Mouse (Mus musculus) olfactory bulb, adult 2 months (tissue): ENCODE data around the gene Dctpp1. TPM values are rescaled to one million over a fixed set of nuclear protein-coding genes. Genes with fewer than 3 reads are reported as not detected.
A peak's percentile ranks its signal among the peaks of the same experiment; 100 is the strongest.

ENCODE experiments used
- H3K27ac ChIP-seq: fragments of 200-500 bp; 2 replicates; pipeline ENCODE4 v1.5.1; 2012; ENCODE audit warnings: low read depth, low read length; ENCODE audit not compliant: insufficient read depth
- H3K4me1 ChIP-seq: fragments of 200-500 bp; 2 replicates; pipeline ENCODE4 v1.6.1; 2012; ENCODE audit warnings: low read length; ENCODE audit not compliant: control insufficient read depth, insufficient read depth
- H3K4me3 ChIP-seq: fragments of 200-500 bp; 2 replicates; pipeline ENCODE4 v1.5.1; 2012; ENCODE audit warnings: mild to moderate bottlenecking, low read depth, low read length, moderate library complexity; ENCODE audit not compliant: insufficient read depth
- CTCF ChIP-seq: fragments of 200-500 bp; IDR thresholded peaks from 2 replicates; pipeline ENCODE4 v1.5.1; 2012; ENCODE audit warnings: low read depth, mild to moderate bottlenecking, low read length, moderate library complexity; ENCODE audit not compliant: insufficient read depth
- POLR2A ChIP-seq: fragments of 200-500 bp; IDR thresholded peaks from 2 replicates; pipeline ENCODE4 v1.6.1; 2012; ENCODE audit warnings: mild to moderate bottlenecking, low read depth, low read length, moderate library complexity; ENCODE audit not compliant: insufficient read depth
- WGBS: fragments of 180-500 bp; shearing (Covaris S2); methylation state at CpG from one replicate; pipeline ENCODE4 v1.1.7; 2018; 5-methylcytosine and 5-hydroxymethylcytosine counted together
- polyA plus RNA-seq: library from polyadenylated mRNA; stranded (reverse); fragments of >200 nt; gene quantifications from 2 replicates; pipeline ENCODE4 v1.2.4, GENCODE M21; 2012; ENCODE audit warnings: low replicate concordance; ENCODE audit not compliant: missing spikeins, insufficient read depth, insufficient read length

Gene Dctpp1
- polyA plus RNA-seq, 1 experiment, result not detected

GRCm38 (mm10) chr7:127225147-127225995, 35.1 kb downstream of the Dctpp1 start:
- WGBS, result 80% methylated on average over 11 of the region's 11 CpGs
- Histone ChIP-seq H3K4me1 (no peaks in the 10 kb centered on the region), H3K27ac (no peak overlapping the region), H3K4me3 (no peak overlapping the region)
- TF ChIP-seq CTCF, result no peak
- no peak for TF ChIP-seq POLR2A

GRCm38 (mm10) chr7:127224616-127225015, 35.9 kb downstream of the Dctpp1 start:
- WGBS, result 94% methylated on average over 6 of the region's 6 CpGs
- no peak overlapping the region for H3K27ac ChIP-seq
- H3K4me1 ChIP-seq, result no peaks in the 10 kb centered on the region
- TF ChIP-seq CTCF (no peak), POLR2A (no peak)
- H3K4me3 ChIP-seq, result no peak overlapping the region

GRCm38 (mm10) chr7:127223515-127224478, 36.7 kb downstream of the Dctpp1 start:
- 88% methylated on average over 6 of the region's 6 CpGs for WGBS
- TF ChIP-seq CTCF, result no peak
- TF ChIP-seq POLR2A, result no peak
- H3K4me3 ChIP-seq, result no peak overlapping the region
- no peaks in the 10 kb centered on the region for H3K4me1 ChIP-seq
- no peak overlapping the region for H3K27ac ChIP-seq

GRCm38 (mm10) chr7:127223106-127223505, 37.4 kb downstream of the Dctpp1 start:
- Histone ChIP-seq H3K4me3 (no peak overlapping the region), H3K4me1 (no peaks in the 10 kb centered on the region), H3K27ac (no peak overlapping the region)
- WGBS, result over 99% methylated on average over 3 of the region's 3 CpGs
- no peak for TF ChIP-seq CTCF
- no peak for TF ChIP-seq POLR2A

- Histone ChIP-seq H3K4me3 (no peak overlapping the region), H3K4me1 (no peaks in the 10 kb centered on the region), H3K27ac (no peak overlapping the region)
- WGBS, result 84% methylated on average over 6 of the region's 6 CpGs
- no peak for TF ChIP-seq CTCF
- no peak for TF ChIP-seq POLR2A
Measured at GRCm38 (mm10) chr7:127220440-127220839, 40.1 kb downstream of the Dctpp1 start.

- 96% methylated on average over 4 of the region's 4 CpGs for WGBS
- TF ChIP-seq POLR2A (no peak), CTCF (no peak)
- Histone ChIP-seq H3K27ac (no peak overlapping the region), H3K4me1 (peaks cover 8% of the 10 kb centered on the region), H3K4me3 (no peak overlapping the region)
Measured at GRCm38 (mm10) chr7:127218670-127219069, 41.8 kb downstream of the Dctpp1 start.

GRCm38 (mm10) chr7:127217901-127218642, 42.4 kb downstream of the Dctpp1 start:
- peaks cover 8% of the 10 kb centered on the region for H3K4me1 ChIP-seq
- TF ChIP-seq POLR2A (no peak), CTCF (no peak)
- 86% methylated on average over 10 of the region's 10 CpGs for WGBS
- no peak overlapping the region for H3K27ac ChIP-seq
- H3K4me3 ChIP-seq, result peak overlapping the region; percentile 2; the same call in 1 of the 2 replicates

- TF ChIP-seq CTCF (no peak), POLR2A (no peak)
- WGBS, result 98% methylated on average over 6 of the region's 6 CpGs
- Histone ChIP-seq H3K27ac (no peak overlapping the region), H3K4me1 (peaks cover 8% of the 10 kb centered on the region), H3K4me3 (no peak overlapping the region)
Measured at GRCm38 (mm10) chr7:127217475-127217874, 43.0 kb downstream of the Dctpp1 start.
